Mouse (Mus musculus): ENCODE results near the gene Rab1a. TPM values are rescaled to one million over a fixed set of nuclear protein-coding genes. Genes with fewer than 3 reads are reported as not detected.

Gene Rab1a
- polyA plus RNA-seq, 1 experiment from 2014 or later = 93.3 TPM

DNA sequence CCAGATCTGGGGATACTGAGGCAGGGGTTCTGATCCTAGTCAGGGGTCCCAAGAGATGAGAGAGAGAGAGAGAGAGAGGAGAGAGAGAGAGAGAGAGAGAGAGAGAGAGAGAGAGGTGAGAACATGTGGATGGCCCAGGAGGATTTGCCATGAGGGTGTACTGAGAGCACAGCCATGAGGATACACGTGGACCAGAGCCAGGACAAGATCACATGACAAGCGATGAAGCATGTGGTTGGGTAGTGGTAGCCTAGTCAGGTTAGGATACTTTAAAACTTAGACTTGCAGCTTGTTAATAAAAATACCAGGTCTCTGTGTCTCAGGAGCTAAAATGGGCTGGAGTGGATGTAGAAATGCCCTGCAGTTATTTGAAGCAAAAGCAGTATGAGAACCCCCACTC is 74.7 kb downstream of the Rab1a start:
- Histone ChIP-seq H3K4me3 (ENCODE audit: low read depth, low read length) (no peak overlapping the region), H3K27ac (ENCODE audit: low read length) (no peak overlapping the region), H3K4me2 (ENCODE audit: low read depth, low read length) (no peak overlapping the region), H3K36me3 (ENCODE audit: control insufficient read depth, insufficient read depth) (no peaks in the 10 kb centered on the region), H3K9me3 (replicated peaks; ENCODE audit: control insufficient read depth, low read length) (no peaks in the 10 kb centered on the region), H3K9ac (ENCODE audit: low read depth, low read length) (no peak overlapping the region), H3K4me1 (ENCODE audit: control insufficient read depth, low read depth, low read length) (no peaks in the 10 kb centered on the region), H3K27me3 (ENCODE audit: control insufficient read depth, insufficient read depth, low read depth, low read length) (no peaks in the 10 kb centered on the region)
- WGBS (ENCODE audit: insufficient replicate concordance) = 58% methylated on average over 2 of the region's 2 CpGs
- no peak for ATAC-seq (ENCODE audit: low read depth)

Other genes starting within 250 kb of the Rab1a start
- gene Actr2, start 88.5 kb upstream of the Rab1a start, polyA plus RNA-seq (2015; fragmentation: Nextera tagmentation; extraction: Ambion mirVana) = 39.9 and 56.3 TPM in 2 replicates
- 6.8 and 7.4 TPM in 2 replicates for gene Cep68, start 48.0 kb downstream of the Rab1a start, polyA plus RNA-seq (2015; fragmentation: Nextera tagmentation; extraction: Ambion mirVana)
- gene Slc1a4, start 131.3 kb downstream of the Rab1a start, polyA plus RNA-seq (2015; fragmentation: Nextera tagmentation; extraction: Ambion mirVana) = 14.6 and 15.0 TPM in 2 replicates